Mouse (Mus musculus): Measurements from ENCODE around the gene Zfp52.

GRCm38 (mm10) chr17:21579493-21580175 lies 44.3 kb downstream of the Zfp52 start:
- TF ChIP-seq CTCF (IDR thresholded peaks at IDR 0.05; ENCODE audit: borderline replicate concordance, insufficient read depth, low read depth, low read length) (peak; percentile 62; the same call in 1 of the 2 replicates), POLR2A (IDR thresholded peaks at IDR 0.05; ENCODE audit: borderline replicate concordance, insufficient read depth, low read length) (no peak)
